Mouse (Mus musculus) brain, adult 2 months (tissue): ENCODE measurements at regions not wholly inside any gene's neighbourhood (a gene's known extent, or its start where the extent isn't known, plus 50 kb on each side); places are given as distances from the start of the nearest gene placed in this dataset.
A peak's percentile ranks its signal among the peaks of the same experiment; 100 is the strongest.

Experiments used
- DNase-seq: peaks from one replicate; pipeline ENCODE4 v3.0.0; 2011; ENCODE audit warnings: low read depth, low spot score

GRCm38 (mm10) chrX:13014051-13014450 is 57.2 kb upstream of the Usp9x start:
- no peak for DNase-seq

GRCm38 (mm10) chrX:13013086-13013485 is 58.2 kb upstream of the Usp9x start:
- DNase-seq, result no peak

GRCm38 (mm10) chrX:12990777-12991176 is 80.5 kb upstream of the Usp9x start:
- no peak for DNase-seq

GRCm38 (mm10) chrX:12977676-12978075 is 93.6 kb upstream of the Usp9x start:
- DNase-seq, result no peak

- no peak for DNase-seq
Observed at GRCm38 (mm10) chrX:12968979-12969746, 102.1 kb upstream of the Usp9x start.

- DNase-seq, result peak; percentile 77
Observed at GRCm38 (mm10) chrX:12959467-12960314, 111.6 kb upstream of the Usp9x start.

GRCm38 (mm10) chrX:12958873-12959272 is 112.4 kb upstream of the Usp9x start:
- DNase-seq, result no peak

GRCm38 (mm10) chrX:12950928-12951660 is 120.2 kb upstream of the Usp9x start:
- DNase-seq, result peak; percentile 67

GRCm38 (mm10) chrX:12942451-12942850 is 128.8 kb upstream of the Usp9x start:
- no peak for DNase-seq

GRCm38 (mm10) chrX:12936406-12937172 is 134.7 kb upstream of the Usp9x start:
- peak; percentile 17 for DNase-seq

- DNase-seq, result no peak
Observed at GRCm38 (mm10) chrX:12933294-12933807, 137.9 kb upstream of the Usp9x start.

- DNase-seq, result no peak
Observed at GRCm38 (mm10) chrX:12930242-12930641, 141.1 kb upstream of the Usp9x start.

GRCm38 (mm10) chrX:12927797-12928589 is 143.3 kb upstream of the Usp9x start:
- no peak for DNase-seq

- DNase-seq, result no peak
Observed at GRCm38 (mm10) chrX:12924705-12925644, 146.3 kb upstream of the Usp9x start.

GRCm38 (mm10) chrX:12919576-12919975 is 151.7 kb upstream of the Usp9x start:
- DNase-seq, result no peak

- peak; percentile 26 for DNase-seq
Observed at GRCm38 (mm10) chrX:12917105-12917504, 154.2 kb upstream of the Usp9x start.

GRCm38 (mm10) chrX:12916684-12917083 is 154.6 kb upstream of the Usp9x start:
- no peak for DNase-seq

- DNase-seq, result no peak
Observed at GRCm38 (mm10) chrX:12900256-12900655, 138.4 kb upstream of the Med14 start.

GRCm38 (mm10) chrX:12891468-12891867 is 129.6 kb upstream of the Med14 start:
- DNase-seq, result no peak
